Mouse (Mus musculus): ENCODE measurements around the gene Rasa2.

- TF ChIP-seq POLR2A (IDR thresholded peaks at IDR 0.05; ENCODE audit: insufficient read length, low read depth) = no peak
- TF ChIP-seq E2F4 (IDR thresholded peaks at IDR 0.05; ENCODE audit: insufficient read depth) = no peak
- no peak for TF ChIP-seq POLR2AphosphoS2 (IDR thresholded peaks at IDR 0.05; ENCODE audit: insufficient read length, low read depth)
- no peak for TF ChIP-seq TCF3 (IDR thresholded peaks at IDR 0.05; ENCODE audit: insufficient read length, low read depth)
- no peak for TF ChIP-seq USF1 (IDR thresholded peaks at IDR 0.05; ENCODE audit: low read depth)
- TF ChIP-seq MYOD1 (IDR thresholded peaks at IDR 0.05; ENCODE audit: control insufficient read depth in 1 of 3, insufficient read length in 2 of 3, low read depth in 2 of 3) = no peak
- no peak for TF ChIP-seq MAX (IDR thresholded peaks at IDR 0.05; ENCODE audit: low read depth)
- no peak for TF ChIP-seq REST (IDR thresholded peaks at IDR 0.05; ENCODE audit: insufficient read depth, insufficient read length)
- no peak for TF ChIP-seq MYOG (IDR thresholded peaks at IDR 0.05; ENCODE audit: control insufficient read depth in 1 of 3, insufficient read depth in 1 of 3, insufficient read length in 2 of 3, low read depth in 2 of 3)
- TF ChIP-seq CEBPB (IDR thresholded peaks at IDR 0.05; ENCODE audit: insufficient read depth, poor library complexity, severe bottlenecking) = no peak
- TF ChIP-seq TCF12 (IDR thresholded peaks at IDR 0.05; ENCODE audit: insufficient read depth, poor library complexity, severe bottlenecking) = no peak
These were observed 106.4 kb downstream of the Rasa2 start, which contains the start of gene Gm28729 for GRCm38 (mm10) chr9:96524972-96525506.
